Mouse (Mus musculus): ENCODE measurements around the gene Suox. TPM values are rescaled to one million over a fixed set of nuclear protein-coding genes. Genes with fewer than 3 reads are reported as not detected.

Gene Suox
- total and polyA plus RNA-seq, 3 experiments: 21.8 to 26.6 (median 25.6) TPM

GRCm38 (mm10) chr10:128657844-128658243, 16.0 kb downstream of the Suox start:
- Histone ChIP-seq H3K27me3 (ENCODE audit: control insufficient read depth, insufficient read depth, low read length) (no peaks in the 10 kb centered on the region), H3K9ac (ENCODE audit: low read depth, low read length) (no peak overlapping the region), H3K79me2 (replicated peaks; ENCODE audit: control insufficient read depth, insufficient read depth, low read length) (no peaks in the 10 kb centered on the region), H3K27ac (no peak overlapping the region), H3K4me1 (ENCODE audit: control insufficient read depth, insufficient read depth, low read length) (no peaks in the 10 kb centered on the region), H3K4me3 (no peak overlapping the region), H3K36me3 (ENCODE audit: control insufficient read depth, insufficient read depth, low read length) (no peaks in the 10 kb centered on the region)
- TF ChIP-seq EP300 (IDR thresholded peaks at IDR 0.05; ENCODE audit: insufficient read depth, low read depth, low read length) (no peak), CTCF (IDR thresholded peaks at IDR 0.05) (no peak), POLR2A (IDR thresholded peaks at IDR 0.05; ENCODE audit: insufficient read depth, low read depth, low read length) (no peak)
- WGBS: 44% methylated on average over 9 of the region's 9 CpGs
- no peak for DNase-seq
- intact Hi-C loops (cut with DNase I): no loop called here

- no peak for TF ChIP-seq POLR2A (IDR thresholded peaks at IDR 0.05; ENCODE audit: insufficient read depth, low read depth, low read length)
- TF ChIP-seq EP300 (IDR thresholded peaks at IDR 0.05; ENCODE audit: insufficient read depth, low read depth, low read length): no peak
- no peak for TF ChIP-seq CTCF (IDR thresholded peaks at IDR 0.05)
- 86% methylated on average over 1 of the region's 1 CpGs for WGBS
Observed at GRCm38 (mm10) chr10:128656731-128657130, 17.1 kb downstream of the Suox start.

GRCm38 (mm10) chr10:128655254-128655653, 18.6 kb downstream of the Suox start:
- WGBS: 48% methylated on average over 3 of the region's 3 CpGs
- no peak for DNase-seq
- no peaks in the 10 kb centered on the region for H3K4me1 ChIP-seq (ENCODE audit: control insufficient read depth, insufficient read depth, low read length)
- H3K9ac ChIP-seq (ENCODE audit: low read depth, low read length): no peak overlapping the region
- H3K36me3 ChIP-seq (ENCODE audit: control insufficient read depth, insufficient read depth, low read length): no peaks in the 10 kb centered on the region
- no peak overlapping the region for H3K4me3 ChIP-seq
- intact Hi-C loops (cut with DNase I): no loop called here
- no peak for TF ChIP-seq POLR2A (IDR thresholded peaks at IDR 0.05; ENCODE audit: insufficient read depth, low read depth, low read length)
- TF ChIP-seq CTCF (IDR thresholded peaks at IDR 0.05): no peak
- no peak for TF ChIP-seq EP300 (IDR thresholded peaks at IDR 0.05; ENCODE audit: insufficient read depth, low read depth, low read length)
- no peaks in the 10 kb centered on the region for H3K27me3 ChIP-seq (ENCODE audit: control insufficient read depth, insufficient read depth, low read length)
- no peaks in the 10 kb centered on the region for H3K79me2 ChIP-seq (replicated peaks; ENCODE audit: control insufficient read depth, insufficient read depth, low read length)
- no peak overlapping the region for H3K27ac ChIP-seq

More at GRCm38 (mm10) chr10:128656731-128657130, 17.1 kb downstream of the Suox start:
- Histone ChIP-seq H3K9ac (ENCODE audit: low read depth, low read length) (no peak overlapping the region), H3K27ac (no peak overlapping the region), H3K4me1 (ENCODE audit: control insufficient read depth, insufficient read depth, low read length) (no peaks in the 10 kb centered on the region), H3K4me3 (no peak overlapping the region), H3K27me3 (ENCODE audit: control insufficient read depth, insufficient read depth, low read length) (no peaks in the 10 kb centered on the region), H3K36me3 (ENCODE audit: control insufficient read depth, insufficient read depth, low read length) (no peaks in the 10 kb centered on the region), H3K79me2 (replicated peaks; ENCODE audit: control insufficient read depth, insufficient read depth, low read length) (no peaks in the 10 kb centered on the region)
- no peak for DNase-seq
- intact Hi-C loops (cut with DNase I): no loop called here

- no peaks in the 10 kb centered on the region for H3K4me1 ChIP-seq (ENCODE audit: control insufficient read depth, insufficient read depth, low read length)
- DNase-seq: no peak
- no peak for TF ChIP-seq POLR2A (IDR thresholded peaks at IDR 0.05; ENCODE audit: insufficient read depth, low read depth, low read length)
- no peak for TF ChIP-seq EP300 (IDR thresholded peaks at IDR 0.05; ENCODE audit: insufficient read depth, low read depth, low read length)
- no peak for TF ChIP-seq CTCF (IDR thresholded peaks at IDR 0.05)
- no peaks in the 10 kb centered on the region for H3K79me2 ChIP-seq (replicated peaks; ENCODE audit: control insufficient read depth, insufficient read depth, low read length)
- 65% methylated on average over 4 of the region's 4 CpGs for WGBS
- H3K27me3 ChIP-seq (ENCODE audit: control insufficient read depth, insufficient read depth, low read length): no peaks in the 10 kb centered on the region
- H3K27ac ChIP-seq: no peak overlapping the region
- H3K4me3 ChIP-seq: no peak overlapping the region
- H3K36me3 ChIP-seq (ENCODE audit: control insufficient read depth, insufficient read depth, low read length): no peaks in the 10 kb centered on the region
- intact Hi-C loops (cut with DNase I): no loop called here
- no peak overlapping the region for H3K9ac ChIP-seq (ENCODE audit: low read depth, low read length)
Observed at GRCm38 (mm10) chr10:128653866-128654265, 20.0 kb downstream of the Suox start.

- no peaks in the 10 kb centered on the region for H3K27me3 ChIP-seq (ENCODE audit: control insufficient read depth, insufficient read depth, low read length)
- peaks cover 3% of the 10 kb centered on the region for H3K4me1 ChIP-seq (ENCODE audit: control insufficient read depth, insufficient read depth, low read length)
- H3K36me3 ChIP-seq (ENCODE audit: control insufficient read depth, insufficient read depth, low read length): no peaks in the 10 kb centered on the region
- peak overlapping the region; percentile 75 for H3K27ac ChIP-seq
- TF ChIP-seq CTCF (IDR thresholded peaks at IDR 0.05): no peak
- TF ChIP-seq POLR2A (IDR thresholded peaks at IDR 0.05; ENCODE audit: insufficient read depth, low read depth, low read length): peak; percentile 21; the same call in 1 of the 2 replicates
- TF ChIP-seq EP300 (IDR thresholded peaks at IDR 0.05; ENCODE audit: insufficient read depth, low read depth, low read length): no peak
- H3K4me3 ChIP-seq: no peak overlapping the region
- DNase-seq: peak; percentile 41 to 51
- H3K9ac ChIP-seq (ENCODE audit: low read depth, low read length): peak overlapping the region; percentile 4; the same call in 1 of the 2 replicates
- H3K79me2 ChIP-seq (replicated peaks; ENCODE audit: control insufficient read depth, insufficient read depth, low read length): no peaks in the 10 kb centered on the region
- WGBS: 11% methylated on average over 12 of the region's 13 CpGs
- intact Hi-C loops (cut with DNase I): no loop called here
Observed at GRCm38 (mm10) chr10:128646139-128647089, 27.5 kb downstream of the Suox start.
